Mouse (Mus musculus) embryonic fibroblast, embryonic 13.5 days (primary cell): Measurements from ENCODE around the gene Ankmy2. TPM values are rescaled to one million over a fixed set of nuclear protein-coding genes. Genes with fewer than 3 reads are reported as not detected.

Source experiments
- H3K27ac ChIP-seq: 2 replicates; pipeline ENCODE4 v1.5.1; 2012; ENCODE audit warnings: low read length, control low read depth, inconsistent platforms; ENCODE audit not compliant: insufficient read depth
- H3K4me1 ChIP-seq: 2 replicates; pipeline ENCODE4 v1.6.1; 2011; ENCODE audit warnings: low read length; ENCODE audit not compliant: control insufficient read depth, insufficient read depth
- H3K4me3 ChIP-seq: 2 replicates; pipeline ENCODE4 v1.5.1; 2011; ENCODE audit warnings: mild to moderate bottlenecking, control low read depth, low read length; ENCODE audit not compliant: insufficient read depth
- CTCF ChIP-seq: IDR thresholded peaks from 2 replicates; pipeline ENCODE4 v1.5.1; 2011; ENCODE audit warnings: mild to moderate bottlenecking, control low read depth, low read length, moderate library complexity, borderline replicate concordance; ENCODE audit not compliant: insufficient read depth
- POLR2A ChIP-seq: IDR thresholded peaks from 2 replicates; pipeline ENCODE4 v1.6.1; 2011; ENCODE audit warnings: low read depth, mild to moderate bottlenecking, control low read depth, low read length, moderate library complexity
- polyA plus RNA-seq: library from polyadenylated mRNA; stranded (reverse); fragments of >200 nt; gene quantifications from 2 replicates; pipeline ENCODE4 v1.2.4, GENCODE M21; 2011; ENCODE audit warnings: low read depth; ENCODE audit not compliant: missing spikeins, insufficient read length

The Ankmy2 gene
- polyA plus RNA-seq, 1 experiment: 33.3 TPM

DNA sequence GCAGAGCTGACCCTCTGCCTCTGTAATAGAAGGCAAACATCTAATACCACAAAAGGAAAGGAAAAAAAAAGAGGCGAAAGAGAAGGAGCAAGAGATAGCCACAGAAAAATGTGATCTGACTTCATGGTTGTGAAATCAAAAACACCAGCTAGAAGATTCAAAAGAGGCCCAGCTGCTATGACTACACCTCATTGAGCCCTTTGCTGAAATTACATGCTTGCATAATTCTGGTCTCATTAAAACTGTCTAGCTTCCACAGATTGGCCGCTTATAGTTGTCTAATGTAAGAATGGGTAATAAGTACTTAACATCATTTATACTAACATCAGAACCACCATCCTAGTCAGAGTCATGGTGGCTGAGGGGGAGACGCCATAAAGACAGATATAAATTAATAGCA lies 24.2 kb upstream of the Ankmy2 start:
- no peak overlapping the region for H3K4me3 ChIP-seq
- H3K4me1 ChIP-seq: no peaks in the 10 kb centered on the region
- TF ChIP-seq POLR2A (no peak), CTCF (no peak)
- no peak overlapping the region for H3K27ac ChIP-seq

DNA sequence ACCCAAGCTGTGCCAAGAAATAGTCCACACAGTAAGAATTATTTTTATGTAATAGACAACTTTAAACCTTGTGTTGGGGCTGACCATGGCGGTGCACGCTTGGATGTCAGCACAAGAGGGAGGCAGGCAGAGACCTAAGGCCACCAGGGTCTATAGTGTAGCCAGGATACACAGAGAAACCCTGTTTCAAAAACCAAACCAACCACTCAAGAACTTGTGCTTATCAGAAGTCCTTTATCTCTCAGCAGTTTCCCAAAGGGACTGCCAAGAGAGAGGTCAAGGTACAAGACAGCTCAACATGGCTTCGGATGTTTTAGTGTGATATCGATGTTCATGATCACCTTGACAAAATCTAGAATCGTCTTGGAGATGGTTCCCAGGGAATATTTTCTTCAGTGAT lies 23.4 kb upstream of the Ankmy2 start:
- Histone ChIP-seq H3K4me3 (no peak overlapping the region), H3K4me1 (no peaks in the 10 kb centered on the region), H3K27ac (no peak overlapping the region)
- TF ChIP-seq CTCF: no peak
- TF ChIP-seq POLR2A: no peak

DNA sequence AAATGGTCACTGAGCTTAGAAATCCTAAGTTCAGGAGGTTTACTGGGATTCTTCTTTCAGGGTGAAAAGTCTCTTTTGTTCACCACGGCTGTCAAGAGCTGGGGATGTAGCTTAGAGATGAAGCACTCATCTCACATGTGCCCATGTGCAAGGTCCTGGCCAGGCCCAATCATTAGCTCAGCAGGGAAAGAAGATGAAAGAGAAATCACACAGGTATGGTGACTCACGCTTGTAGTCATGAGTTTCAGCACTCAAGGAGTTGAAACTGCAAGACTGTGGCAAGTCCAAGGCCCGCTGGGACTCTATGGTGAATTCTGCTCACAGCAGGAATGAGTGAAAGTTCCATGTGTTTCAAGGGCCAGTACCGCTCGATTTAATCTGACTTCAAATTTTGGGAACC lies 22.8 kb upstream of the Ankmy2 start:
- no peaks in the 10 kb centered on the region for H3K4me1 ChIP-seq
- no peak overlapping the region for H3K4me3 ChIP-seq
- TF ChIP-seq CTCF: no peak
- no peak for TF ChIP-seq POLR2A
- no peak overlapping the region for H3K27ac ChIP-seq

DNA sequence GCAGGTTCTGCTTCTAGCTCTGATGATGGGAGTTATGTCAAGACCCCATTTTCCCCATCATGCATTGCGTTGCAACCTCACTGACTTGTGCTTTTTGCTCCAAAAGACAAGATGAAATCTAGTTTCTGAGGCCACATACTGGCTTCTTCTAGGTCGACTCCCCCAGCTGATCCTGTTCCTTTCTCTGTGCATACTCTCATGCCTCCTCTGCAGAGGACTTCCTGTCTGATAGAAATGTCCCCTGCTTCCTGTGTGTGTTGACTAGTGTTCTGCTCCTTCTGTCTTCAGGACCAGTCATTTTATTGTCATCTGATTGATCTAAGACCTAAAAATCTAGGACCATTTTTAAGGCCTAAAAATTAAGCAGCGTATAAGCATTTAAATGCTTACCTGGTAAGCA lies 21.5 kb upstream of the Ankmy2 start:
- TF ChIP-seq CTCF: no peak
- TF ChIP-seq POLR2A: no peak

DNA sequence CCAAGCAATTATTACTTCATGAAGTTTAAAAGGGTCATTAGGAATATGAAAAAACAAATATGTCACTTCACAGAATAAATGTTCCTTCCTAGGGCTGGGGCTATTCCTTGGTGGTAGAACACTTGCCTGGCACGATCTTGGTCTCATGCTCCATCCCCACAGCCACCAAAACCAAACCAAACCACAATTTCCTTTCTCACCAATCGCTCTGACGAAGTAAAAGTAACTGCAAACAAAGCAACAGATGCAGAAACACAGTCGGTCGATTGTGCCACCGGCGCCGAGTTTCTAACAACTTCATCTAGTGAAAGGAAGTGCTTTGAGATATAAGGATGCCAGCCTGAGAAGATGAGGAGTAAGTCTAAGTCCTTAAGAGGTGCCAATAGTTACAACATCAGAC lies 20.6 kb upstream of the Ankmy2 start:
- H3K4me1 ChIP-seq: no peaks in the 10 kb centered on the region
- no peak for TF ChIP-seq CTCF
- no peak for TF ChIP-seq POLR2A
- no peak overlapping the region for H3K27ac ChIP-seq
- H3K4me3 ChIP-seq: no peak overlapping the region

More for the DNA sequence above, 21.5 kb upstream of the Ankmy2 start:
- Histone ChIP-seq H3K4me3 (no peak overlapping the region), H3K4me1 (no peaks in the 10 kb centered on the region), H3K27ac (no peak overlapping the region)

DNA sequence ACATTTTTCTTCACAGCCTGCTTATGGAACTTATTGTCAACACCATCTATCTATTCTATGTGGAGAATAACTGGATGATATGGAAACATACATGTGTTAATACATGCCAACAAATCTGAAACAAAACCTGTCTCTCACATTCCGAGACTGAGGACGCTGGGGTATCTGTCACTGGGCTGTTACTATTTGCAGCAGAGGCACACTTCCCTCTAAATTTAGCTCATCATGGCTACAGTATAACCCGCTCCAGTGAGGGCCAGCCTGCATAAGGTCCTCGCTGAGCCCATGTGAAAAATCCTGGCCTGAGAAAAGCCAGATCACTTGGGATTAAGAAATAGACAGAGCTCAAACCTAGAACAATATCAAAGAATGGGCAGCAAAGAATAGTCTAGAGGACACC lies 19.7 kb upstream of the Ankmy2 start:
- H3K27ac ChIP-seq: no peak overlapping the region
- H3K4me1 ChIP-seq: no peaks in the 10 kb centered on the region
- no peak for TF ChIP-seq CTCF
- no peak overlapping the region for H3K4me3 ChIP-seq

DNA sequence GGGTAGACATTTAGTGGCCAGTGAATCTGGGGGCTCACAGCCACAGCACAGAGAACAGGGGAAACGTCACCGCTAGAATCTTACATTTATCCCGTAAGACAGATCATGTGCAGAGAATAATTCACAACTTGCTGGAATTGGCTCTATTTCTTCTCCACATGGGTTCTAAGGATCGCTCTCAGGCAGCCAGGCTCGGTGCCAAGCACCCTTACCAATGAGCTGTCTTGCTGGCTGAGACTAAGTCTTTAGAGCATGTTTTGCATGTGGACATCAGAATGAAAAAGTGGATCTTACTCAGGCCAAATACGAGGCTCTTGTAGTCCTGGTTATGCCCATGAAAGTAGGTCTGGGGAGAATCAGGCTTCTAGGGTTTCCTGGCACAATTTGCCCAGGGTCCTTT lies 16.5 kb upstream of the Ankmy2 start:
- Histone ChIP-seq H3K4me1 (no peaks in the 10 kb centered on the region), H3K4me3 (no peak overlapping the region), H3K27ac (no peak overlapping the region)
- TF ChIP-seq CTCF (no peak), POLR2A (no peak)

DNA sequence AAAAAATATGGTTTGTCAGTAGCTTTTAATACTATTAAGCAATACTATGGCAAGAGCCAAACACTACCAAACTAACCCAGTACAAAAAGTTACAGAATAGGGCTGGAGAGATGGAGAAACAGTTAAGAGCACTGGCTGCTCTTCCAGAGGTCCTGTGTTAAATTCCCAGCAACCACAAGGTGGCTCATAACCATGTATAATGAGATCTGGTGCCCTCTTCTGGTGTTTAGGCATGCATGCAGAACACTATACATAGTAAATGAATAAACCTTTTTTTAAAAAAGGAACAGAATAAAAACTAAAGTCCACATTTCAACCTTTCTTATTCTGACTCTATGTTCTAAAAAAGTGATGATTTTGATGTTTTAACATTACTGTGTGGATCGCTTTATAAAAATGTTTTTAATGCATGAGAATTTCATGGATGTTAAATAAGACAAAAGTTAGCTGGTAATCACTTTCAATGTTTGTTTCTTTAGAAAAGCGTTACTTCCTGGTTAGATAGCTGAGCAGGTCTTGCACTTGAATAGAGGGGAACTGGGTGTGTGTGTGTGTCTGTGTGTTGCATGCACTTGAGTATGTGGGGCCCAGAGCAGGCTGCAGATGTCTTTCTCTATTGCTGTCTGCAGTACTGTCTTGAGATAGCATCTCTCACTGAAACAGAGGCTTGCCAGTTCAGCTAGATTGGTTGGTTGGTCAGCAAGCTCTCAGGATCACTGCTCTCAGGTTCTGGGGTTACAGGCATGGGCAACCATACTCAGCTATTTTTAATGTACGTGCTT lies 10.5 kb upstream of the Ankmy2 start:
- Histone ChIP-seq H3K27ac (no peak overlapping the region), H3K4me3 (no peak overlapping the region), H3K4me1 (no peaks in the 10 kb centered on the region)
- no peak for TF ChIP-seq CTCF

DNA sequence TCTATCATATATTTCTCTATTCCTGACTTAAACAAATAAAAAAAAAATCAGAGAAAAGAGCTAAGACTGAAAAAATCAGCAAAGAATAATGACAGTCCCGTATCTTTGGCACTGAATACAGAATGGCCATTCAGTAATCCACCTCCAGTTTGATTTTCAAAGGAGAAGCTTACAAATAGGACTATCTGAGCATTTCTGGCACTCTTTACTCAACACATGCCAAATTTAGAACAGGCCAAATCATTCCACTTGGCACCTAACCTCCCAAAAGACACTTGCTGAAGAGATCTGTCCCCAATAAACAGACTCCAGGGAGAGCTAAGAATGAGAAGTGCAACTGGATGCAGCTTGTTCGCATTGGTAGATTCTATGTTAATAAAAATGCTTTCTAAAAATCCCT lies 6.6 kb upstream of the Ankmy2 start:
- peaks cover 3% of the 10 kb centered on the region; the same call in 1 of the 2 replicates for H3K4me1 ChIP-seq
- TF ChIP-seq POLR2A (no peak), CTCF (no peak)
- H3K27ac ChIP-seq: no peak overlapping the region
- H3K4me3 ChIP-seq: no peak overlapping the region

DNA sequence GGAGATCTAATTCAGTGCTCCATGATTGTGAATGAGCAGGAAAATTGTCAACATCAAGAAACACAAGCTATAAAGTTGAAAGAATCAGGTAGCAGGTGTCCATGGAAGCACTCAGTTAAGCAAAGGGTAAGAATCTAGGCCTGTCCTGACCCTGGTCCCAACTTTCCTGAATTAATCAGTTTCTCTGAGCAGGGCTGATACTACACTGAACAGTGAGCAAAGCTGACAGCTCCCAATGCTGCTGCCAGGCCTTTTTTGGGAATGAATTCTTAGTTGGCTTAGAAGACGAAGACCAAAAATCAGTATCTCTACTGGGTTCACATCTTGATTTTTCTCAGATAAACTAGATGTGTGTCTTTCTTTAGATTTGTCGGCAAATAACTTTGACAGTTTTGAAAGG lies 6.2 kb upstream of the Ankmy2 start:
- H3K4me3 ChIP-seq: no peak overlapping the region
- peaks cover 3% of the 10 kb centered on the region; the same call in 1 of the 2 replicates for H3K4me1 ChIP-seq
- TF ChIP-seq CTCF: no peak
- TF ChIP-seq POLR2A: no peak
- no peak overlapping the region for H3K27ac ChIP-seq
